Mouse (Mus musculus) midbrain, embryonic 13.5 days (tissue): ENCODE data around the gene Calhm5. TPM values are rescaled to one million over a fixed set of nuclear protein-coding genes. Genes with fewer than 3 reads are reported as not detected.

ENCODE experiments used
- ATAC-seq: fragments of 200-750 bp; cut with Nextera tagmentation; 2 replicates; pipeline ENCODE4 v1.8.0; 2017; ENCODE audit warnings: mild to moderate bottlenecking, moderate TSS enrichment, moderate library complexity
- H3K27ac ChIP-seq: fragments of 300-500 bp; sonication (generic); 2 replicates; pipeline ENCODE4 v1.5.1; 2015; ENCODE audit warnings: inconsistent platforms, mild to moderate bottlenecking, moderate library complexity
- H3K27me3 ChIP-seq: fragments of 300-500 bp; sonication (generic); 2 replicates; pipeline ENCODE4 v1.6.1; 2015; ENCODE audit warnings: mild to moderate bottlenecking, inconsistent platforms
- H3K36me3 ChIP-seq: fragments of 300-500 bp; sonication (generic); 2 replicates; pipeline ENCODE4 v1.6.1; 2015; ENCODE audit warnings: mild to moderate bottlenecking, inconsistent platforms
- H3K4me1 ChIP-seq: fragments of 300-500 bp; sonication (generic); replicated peaks from 2 replicates; pipeline ENCODE4 v1.6.1; 2015; ENCODE audit warnings: inconsistent platforms
- H3K4me2 ChIP-seq: fragments of 300-500 bp; sonication (generic); replicated peaks from 2 replicates; pipeline ENCODE4 v1.6.1; 2015; ENCODE audit warnings: moderate library complexity, mild to moderate bottlenecking, inconsistent platforms
- H3K4me3 ChIP-seq: fragments of 300-500 bp; sonication (generic); replicated peaks from 2 replicates; pipeline ENCODE4 v1.5.1; 2015; ENCODE audit warnings: mild to moderate bottlenecking, inconsistent platforms
- H3K9ac ChIP-seq: fragments of 300-500 bp; sonication (generic); replicated peaks from 2 replicates; pipeline ENCODE4 v1.6.1; 2015; ENCODE audit warnings: mild to moderate bottlenecking, inconsistent platforms
- H3K9me3 ChIP-seq: fragments of 300-500 bp; sonication (generic); 2 replicates; pipeline ENCODE4 v1.6.1; 2016; ENCODE audit warnings: mild to moderate bottlenecking, inconsistent platforms
- WGBS: fragments of 180-500 bp; shearing (Covaris S2); methylation state at CpG from one replicate; pipeline ENCODE4 v1.1.7; 2015; 5-methylcytosine and 5-hydroxymethylcytosine counted together
- polyA plus RNA-seq: library from polyadenylated mRNA; unstranded; fragments of >200 nt; fragmentation: Nextera tagmentation; extraction: Ambion mirVana; gene quantifications from 2 replicates; pipeline ENCODE4 v1.2.1, GENCODE M21; 2015

Gene Calhm5
- polyA plus RNA-seq, 1 experiment from 2014 or later = 0.16 TPM

DNA sequence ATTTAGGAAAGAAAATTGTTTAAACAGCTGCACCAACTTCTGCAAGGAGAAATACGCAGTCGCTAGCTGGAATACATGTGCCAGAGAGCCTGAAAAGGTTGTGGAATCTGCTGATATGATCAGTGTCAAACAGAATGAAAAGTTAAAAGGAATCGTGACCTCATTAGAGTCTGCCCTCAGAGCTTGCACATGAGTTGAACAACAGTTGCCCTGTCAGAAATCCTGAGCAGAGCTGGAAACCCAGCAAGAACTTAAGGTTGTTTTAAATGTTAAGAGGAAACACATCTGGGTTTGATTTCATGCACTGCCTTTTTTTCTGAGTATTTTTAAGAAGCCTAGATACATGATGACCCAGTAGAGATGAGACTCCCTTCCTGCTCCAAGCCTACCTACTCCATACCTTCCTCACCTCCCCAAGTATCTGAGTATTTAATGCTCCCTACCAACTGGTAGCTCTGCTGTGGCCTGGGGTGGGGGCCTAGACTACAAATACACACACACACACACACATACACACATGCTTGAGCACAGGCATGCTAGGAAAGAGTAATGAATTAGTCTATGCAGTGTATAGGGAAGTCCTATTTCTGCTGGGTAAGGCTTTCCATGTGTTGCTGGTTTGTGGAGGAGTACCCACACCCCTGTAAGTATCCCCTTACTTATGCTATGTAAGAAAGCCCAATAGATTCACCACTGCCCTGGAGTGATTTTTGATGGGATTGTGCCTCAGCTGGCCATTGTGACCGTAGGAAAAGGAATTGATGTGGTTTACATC, 15.8 kb upstream of the Calhm5 start:
- no peaks in the 10 kb centered on the region for H3K4me1 ChIP-seq
- no peak overlapping the region for H3K4me2 ChIP-seq
- ATAC-seq = no peak
- H3K27me3 ChIP-seq = no peaks in the 10 kb centered on the region
- no peaks in the 10 kb centered on the region for H3K36me3 ChIP-seq
- no peak overlapping the region for H3K4me3 ChIP-seq
- H3K27ac ChIP-seq = no peak overlapping the region
- WGBS = 90% methylated on average over 4 of the region's 4 CpGs
- no peak overlapping the region for H3K9ac ChIP-seq
- H3K9me3 ChIP-seq = no peaks in the 10 kb centered on the region

DNA sequence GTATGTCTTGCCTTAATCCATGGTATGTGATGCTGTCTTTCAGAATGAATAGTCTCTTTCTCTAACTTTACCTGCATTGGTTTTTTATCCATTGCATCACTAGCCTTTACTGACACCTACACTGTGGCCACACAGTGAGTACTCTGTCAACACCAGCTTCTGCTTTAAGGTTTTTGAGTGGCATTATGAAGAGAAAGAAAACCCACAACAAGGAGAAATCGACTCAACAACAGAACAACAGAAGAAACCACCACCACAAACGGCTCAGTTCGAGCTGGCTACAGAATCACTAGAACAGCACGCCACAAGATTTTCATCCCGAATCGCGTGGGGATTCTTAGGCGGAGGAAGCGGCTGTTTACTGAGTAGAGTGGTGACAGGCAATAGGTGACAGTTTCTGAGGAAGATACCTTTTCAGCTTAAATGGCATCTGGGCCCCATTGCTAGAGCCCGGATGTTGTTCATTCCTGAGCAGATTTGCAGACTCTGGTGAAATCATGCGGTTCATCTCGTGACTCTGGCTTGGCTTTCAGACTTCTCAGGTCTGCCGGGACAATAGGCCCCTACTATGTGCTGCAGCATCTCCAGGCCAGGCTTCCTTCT, 14.6 kb upstream of the Calhm5 start:
- no peaks in the 10 kb centered on the region for H3K36me3 ChIP-seq
- no peaks in the 10 kb centered on the region for H3K4me1 ChIP-seq
- WGBS = 84% methylated on average over 13 of the region's 13 CpGs
- H3K9me3 ChIP-seq = no peaks in the 10 kb centered on the region
- no peaks in the 10 kb centered on the region for H3K27me3 ChIP-seq
- no peak for ATAC-seq
- no peak overlapping the region for H3K4me3 ChIP-seq
- no peak overlapping the region for H3K4me2 ChIP-seq
- H3K27ac ChIP-seq = no peak overlapping the region
- no peak overlapping the region for H3K9ac ChIP-seq

DNA sequence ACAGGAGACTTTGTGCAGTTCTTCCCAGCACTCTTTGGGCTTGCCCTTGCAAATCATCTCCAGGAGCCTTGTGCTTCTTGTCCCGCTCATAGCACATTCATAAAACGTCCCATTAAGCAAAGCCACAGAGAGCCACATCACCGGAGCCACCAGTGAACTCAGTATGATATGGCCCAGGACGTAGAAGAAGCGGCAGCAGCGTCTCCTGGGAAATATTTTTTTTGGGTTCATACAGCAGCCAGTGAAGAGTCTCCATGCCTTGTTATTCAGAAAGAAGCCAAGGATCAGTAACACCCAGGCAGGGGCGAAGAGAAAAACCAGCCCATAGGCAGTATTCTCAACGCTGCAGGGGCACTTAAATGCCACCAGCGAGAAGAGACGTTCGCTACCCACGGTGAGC, 355 bp downstream of the Calhm5 start:
- Histone ChIP-seq H3K4me2 (peak overlapping the region; percentile 38), H3K9ac (0 out of 2 replicates have a peak overlapping the region, but pooled peaks have one; percentile 4)

DNA sequence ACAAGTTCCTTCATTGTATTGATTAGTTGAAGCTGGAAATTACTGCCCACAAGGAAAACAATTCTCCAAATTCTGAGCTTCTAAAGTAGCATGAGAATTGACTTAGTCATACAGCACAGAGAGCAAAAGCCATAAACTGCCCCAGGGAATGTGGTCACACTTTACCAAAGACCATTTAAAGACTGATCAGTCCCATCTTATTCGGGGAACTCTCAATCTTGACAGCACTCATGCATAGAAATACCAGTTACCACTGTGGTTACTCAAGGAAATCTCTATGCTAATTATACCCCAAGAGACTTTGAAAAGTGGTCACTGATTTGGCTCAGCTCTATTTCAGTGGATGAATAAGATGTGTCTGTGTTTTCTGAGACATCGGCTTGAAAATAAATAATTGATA, 1.2 kb downstream of the Calhm5 start:
- no peak overlapping the region for H3K9ac ChIP-seq
- ATAC-seq = no peak
- H3K36me3 ChIP-seq = no peaks in the 10 kb centered on the region
- H3K9me3 ChIP-seq = no peaks in the 10 kb centered on the region
- 72% methylated on average over 2 of the region's 2 CpGs for WGBS
- no peak overlapping the region for H3K27ac ChIP-seq
- no peaks in the 10 kb centered on the region for H3K4me1 ChIP-seq
- no peak overlapping the region for H3K4me3 ChIP-seq
- no peak overlapping the region for H3K4me2 ChIP-seq
- H3K27me3 ChIP-seq = no peaks in the 10 kb centered on the region

More for the DNA sequence above, 355 bp downstream of the Calhm5 start:
- Histone ChIP-seq H3K36me3 (no peaks in the 10 kb centered on the region), H3K9me3 (no peaks in the 10 kb centered on the region), H3K27me3 (no peaks in the 10 kb centered on the region), H3K4me1 (no peaks in the 10 kb centered on the region), H3K27ac (no peak overlapping the region), H3K4me3 (peak overlapping the region; percentile 7; the same call in 1 of the 2 replicates)
- WGBS = 67% methylated on average over 12 of the region's 12 CpGs
- no peak for ATAC-seq

DNA sequence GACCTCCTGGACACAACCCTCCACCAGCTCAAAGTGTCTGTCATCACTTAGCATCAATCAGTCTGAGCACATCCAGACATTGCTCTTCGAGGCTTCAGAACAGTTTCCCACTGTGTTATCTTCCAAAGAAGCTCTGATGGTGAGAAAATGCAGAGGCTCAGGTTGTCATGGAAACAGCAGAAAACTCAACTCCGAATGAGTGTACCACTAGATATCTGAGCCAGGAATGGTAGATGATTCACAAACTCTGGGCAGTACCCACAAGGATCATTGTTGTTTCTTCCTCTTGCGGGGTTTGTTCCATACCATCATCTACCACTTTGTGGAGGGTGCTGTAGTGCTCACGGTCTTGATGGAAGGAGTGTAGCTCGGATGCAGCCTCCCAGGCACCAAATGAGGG, 4.4 kb downstream of the Calhm5 start:
- ATAC-seq = no peak
- Histone ChIP-seq H3K4me1 (no peaks in the 10 kb centered on the region), H3K36me3 (no peaks in the 10 kb centered on the region), H3K9me3 (no peaks in the 10 kb centered on the region), H3K9ac (no peak overlapping the region), H3K27ac (no peak overlapping the region), H3K27me3 (no peaks in the 10 kb centered on the region), H3K4me2 (no peak overlapping the region), H3K4me3 (no peak overlapping the region)
- WGBS = 75% methylated on average over 5 of the region's 5 CpGs

DNA sequence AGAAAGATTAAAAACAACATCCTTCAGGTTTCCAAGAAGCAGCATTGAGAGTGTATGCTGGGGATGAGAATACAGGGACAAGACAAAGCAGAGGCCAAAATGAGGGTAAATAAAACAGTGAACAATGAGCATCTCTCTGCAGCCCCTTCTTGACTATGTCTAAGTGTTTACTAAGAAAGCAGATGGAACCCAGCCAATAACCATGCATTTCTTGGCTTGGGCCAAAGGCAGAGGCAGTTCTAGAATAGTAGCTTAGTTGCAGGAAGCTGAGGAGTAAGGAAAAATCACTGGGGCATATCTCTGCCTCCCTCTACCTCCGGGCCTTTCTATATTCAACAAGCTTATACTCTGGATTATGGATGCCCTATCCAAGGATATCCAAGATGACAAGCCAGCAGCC, 5.8 kb downstream of the Calhm5 start:
- WGBS = 90% methylated on average over 1 of the region's 1 CpGs
- H3K27me3 ChIP-seq = no peaks in the 10 kb centered on the region
- no peak for ATAC-seq
- H3K27ac ChIP-seq = no peak overlapping the region
- H3K36me3 ChIP-seq = no peaks in the 10 kb centered on the region
- H3K4me3 ChIP-seq = no peak overlapping the region
- H3K9ac ChIP-seq = no peak overlapping the region
- no peak overlapping the region for H3K4me2 ChIP-seq
- H3K4me1 ChIP-seq = no peaks in the 10 kb centered on the region
- no peaks in the 10 kb centered on the region for H3K9me3 ChIP-seq

DNA sequence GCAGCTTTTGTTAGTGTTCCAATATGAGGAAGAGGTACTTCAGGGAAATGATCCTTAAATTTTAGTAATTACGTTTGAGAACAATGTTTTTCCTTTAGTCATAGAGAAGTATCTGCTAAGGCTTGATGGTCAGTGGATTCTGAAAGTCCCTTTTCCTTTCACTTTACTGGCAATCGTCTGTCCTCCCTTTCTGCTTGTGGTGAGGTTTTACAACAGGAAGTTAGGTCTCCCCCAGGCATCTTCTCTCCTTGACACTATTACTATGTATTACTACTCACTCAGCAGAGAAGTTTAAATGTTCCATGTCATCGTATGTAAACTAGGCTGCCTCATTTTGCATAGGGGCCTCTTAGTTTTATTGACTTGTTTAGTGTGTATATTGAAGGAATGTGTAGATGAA, 6.8 kb downstream of the Calhm5 start:
- Histone ChIP-seq H3K4me3 (no peak overlapping the region), H3K9me3 (no peaks in the 10 kb centered on the region), H3K27ac (no peak overlapping the region), H3K27me3 (no peaks in the 10 kb centered on the region), H3K36me3 (no peaks in the 10 kb centered on the region), H3K4me1 (no peaks in the 10 kb centered on the region), H3K4me2 (no peak overlapping the region), H3K9ac (no peak overlapping the region)
- WGBS = 81% methylated on average over 3 of the region's 3 CpGs
- no peak for ATAC-seq

DNA sequence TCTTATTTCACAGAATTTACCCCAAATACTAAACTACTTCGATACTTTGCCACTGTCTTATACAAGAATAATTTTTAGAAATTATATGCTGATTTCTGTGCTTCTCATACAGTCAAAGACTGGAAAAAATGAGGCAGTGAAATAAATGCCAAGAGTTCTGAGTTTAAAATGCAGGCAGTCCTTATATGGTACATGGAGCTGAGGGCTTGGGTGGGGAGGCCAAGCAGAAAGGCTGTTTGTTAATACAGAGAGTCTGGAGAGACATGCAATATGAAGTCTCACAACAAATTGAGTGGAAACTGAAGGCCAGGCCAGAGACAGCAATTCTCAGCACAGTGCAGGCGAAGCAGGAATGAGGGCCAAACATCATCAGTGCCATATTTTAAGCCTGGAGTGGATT, 7.8 kb downstream of the Calhm5 start:
- no peaks in the 10 kb centered on the region for H3K27me3 ChIP-seq
- H3K4me2 ChIP-seq = no peak overlapping the region
- H3K9me3 ChIP-seq = no peaks in the 10 kb centered on the region
- H3K27ac ChIP-seq = no peak overlapping the region
- no peak overlapping the region for H3K4me3 ChIP-seq
- no peaks in the 10 kb centered on the region for H3K36me3 ChIP-seq
- WGBS = 80% methylated on average over 2 of the region's 2 CpGs
- no peak for ATAC-seq
- H3K4me1 ChIP-seq = no peaks in the 10 kb centered on the region
- H3K9ac ChIP-seq = no peak overlapping the region

DNA sequence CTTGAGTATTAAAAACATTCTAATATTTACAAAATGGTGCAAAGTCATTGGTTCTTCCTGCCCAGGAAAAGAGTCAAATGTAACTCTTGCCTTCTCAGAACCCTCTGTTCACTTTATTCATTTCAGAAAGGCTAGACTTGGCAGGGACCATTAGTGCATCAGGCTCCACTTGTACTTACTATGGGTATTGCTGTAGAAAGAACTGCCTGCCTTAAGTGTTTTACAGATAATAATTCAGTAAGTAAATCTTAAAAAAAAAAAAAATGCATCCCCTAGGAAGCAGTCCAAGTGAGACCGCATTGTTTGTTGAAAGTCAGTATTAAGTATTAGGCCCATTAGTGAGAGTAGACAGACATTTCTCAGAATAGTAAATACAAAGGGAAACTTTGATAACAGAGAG, 9.8 kb downstream of the Calhm5 start:
- H3K27ac ChIP-seq = no peak overlapping the region
- H3K36me3 ChIP-seq = no peaks in the 10 kb centered on the region
- no peaks in the 10 kb centered on the region for H3K4me1 ChIP-seq
- no peak for ATAC-seq
- no peaks in the 10 kb centered on the region for H3K9me3 ChIP-seq
- no peak overlapping the region for H3K4me3 ChIP-seq
- no peaks in the 10 kb centered on the region for H3K27me3 ChIP-seq
- no peak overlapping the region for H3K9ac ChIP-seq
- H3K4me2 ChIP-seq = no peak overlapping the region
- 94% methylated on average over 1 of the region's 1 CpGs for WGBS

DNA sequence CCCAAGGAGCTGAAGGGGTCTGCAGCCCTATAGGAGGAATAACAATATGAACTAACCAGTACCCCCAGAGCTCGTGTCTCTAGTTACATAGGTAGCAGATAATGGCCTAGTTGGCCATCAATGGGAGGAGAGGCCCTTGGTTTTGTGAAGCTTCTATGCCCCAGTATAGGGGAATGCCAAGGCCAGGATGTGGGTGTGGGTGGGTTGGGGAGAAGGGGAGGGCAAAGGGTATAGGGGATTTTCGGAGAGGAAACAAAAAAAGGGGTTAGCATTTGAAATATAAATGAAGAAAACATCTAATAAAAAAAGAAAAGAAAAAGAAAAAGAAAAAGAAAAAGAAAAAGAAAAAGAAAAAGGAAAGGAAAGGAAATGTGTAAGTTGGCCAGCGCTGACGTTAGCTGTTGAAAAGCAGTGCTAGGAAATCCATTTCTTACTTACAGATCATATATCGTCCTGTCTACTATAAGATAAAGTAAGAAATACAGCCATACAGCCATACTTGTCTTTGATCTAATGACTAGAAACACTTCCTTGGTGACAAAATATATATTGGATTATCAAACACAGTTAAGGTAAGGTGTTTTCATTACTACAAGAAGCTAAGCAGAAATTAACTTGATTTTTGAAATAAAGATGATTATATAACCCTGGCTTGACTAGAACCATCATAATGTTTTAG, 21.7 kb downstream of the Calhm5 start:
- Histone ChIP-seq H3K27ac (no peak overlapping the region), H3K4me2 (no peak overlapping the region), H3K36me3 (no peaks in the 10 kb centered on the region), H3K27me3 (no peaks in the 10 kb centered on the region), H3K4me1 (no peaks in the 10 kb centered on the region), H3K4me3 (no peak overlapping the region), H3K9ac (no peak overlapping the region), H3K9me3 (no peaks in the 10 kb centered on the region)
- ATAC-seq = no peak
- 89% methylated on average over 5 of the region's 5 CpGs for WGBS

DNA sequence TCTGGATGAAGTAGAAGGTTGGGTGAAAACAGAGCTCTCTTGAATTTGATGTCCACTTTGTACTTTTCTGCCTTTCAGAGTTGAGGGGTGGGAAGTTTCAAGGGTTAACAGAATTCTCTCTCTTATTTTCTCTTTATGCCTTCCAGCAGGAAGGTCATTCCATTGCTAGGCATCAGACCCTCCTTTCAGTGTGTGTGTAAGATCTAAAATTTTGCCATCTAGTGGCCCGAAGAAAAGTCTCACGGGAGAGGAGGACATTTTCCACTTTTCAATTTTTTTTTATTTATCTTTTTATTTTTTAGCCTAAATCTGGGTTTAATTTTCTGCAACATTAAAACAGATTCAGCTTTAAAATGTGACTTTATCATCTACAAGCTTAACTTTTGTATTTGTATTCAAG, 24.7 kb downstream of the Calhm5 start:
- Histone ChIP-seq H3K4me2 (no peak overlapping the region), H3K27ac (no peak overlapping the region), H3K9me3 (no peaks in the 10 kb centered on the region), H3K4me1 (no peaks in the 10 kb centered on the region), H3K9ac (no peak overlapping the region), H3K4me3 (no peak overlapping the region), H3K36me3 (no peaks in the 10 kb centered on the region), H3K27me3 (no peaks in the 10 kb centered on the region)
- ATAC-seq = no peak
- WGBS = 66% methylated on average over 2 of the region's 2 CpGs

DNA sequence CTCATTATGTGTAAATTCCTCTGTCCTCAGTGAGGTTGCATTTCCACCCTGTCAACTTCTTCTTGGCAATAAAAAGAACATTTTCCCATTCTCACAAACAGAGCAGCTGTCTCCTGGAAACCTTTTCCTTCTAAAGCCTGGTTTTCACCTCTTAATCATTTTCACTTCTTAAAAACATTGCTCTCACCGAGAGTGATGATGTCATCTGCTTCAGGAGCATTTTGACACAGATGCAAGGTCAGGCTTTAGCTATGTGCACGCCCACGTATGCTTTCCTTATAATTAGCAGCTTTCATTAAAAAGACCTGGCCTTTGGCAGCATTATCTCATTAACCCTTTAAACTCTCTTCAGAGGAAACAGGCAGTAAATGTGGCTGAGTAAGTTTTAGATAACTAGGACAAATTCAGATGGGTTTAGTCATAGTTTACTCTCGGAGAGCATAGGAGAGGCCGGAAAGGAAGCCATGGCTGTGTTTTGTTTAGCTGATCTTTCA, 25.3 kb downstream of the Calhm5 start:
- H3K9me3 ChIP-seq = no peaks in the 10 kb centered on the region
- H3K4me2 ChIP-seq = no peak overlapping the region

More for the DNA sequence above, 25.3 kb downstream of the Calhm5 start:
- Histone ChIP-seq H3K27me3 (no peaks in the 10 kb centered on the region), H3K4me1 (no peaks in the 10 kb centered on the region), H3K4me3 (no peak overlapping the region), H3K27ac (no peak overlapping the region), H3K36me3 (no peaks in the 10 kb centered on the region), H3K9ac (no peak overlapping the region)
- ATAC-seq = no peak
- 57% methylated on average over 5 of the region's 5 CpGs for WGBS
